Mouse (Mus musculus) layer of hippocampus, postnatal 36 days (tissue): ENCODE measurements at regions not wholly inside any gene's neighbourhood (a gene's known extent, or its start where the extent isn't known, plus 50 kb on each side); places are given as distances from the start of the nearest gene placed in this dataset.

Source experiments
- DNase-seq, 2 experiments: peaks; one replicate each; pipeline ENCODE4 v3.0.0; 2022

GRCm38 (mm10) chr15:69766743-69767142, 3266.0 kb upstream of the Lrrc6 start:
- no peak for DNase-seq

GRCm38 (mm10) chr15:69752616-69753015, 3251.9 kb upstream of the Lrrc6 start:
- DNase-seq = no peak

GRCm38 (mm10) chr15:69714680-69715079, 3214.0 kb upstream of the Lrrc6 start:
- DNase-seq = peak; percentile 3 to 4

GRCm38 (mm10) chr15:69713900-69714299, 3213.2 kb upstream of the Lrrc6 start:
- no peak for DNase-seq

GRCm38 (mm10) chr15:69695639-69696205, 3195.0 kb upstream of the Lrrc6 start:
- peak; percentile 3 to 31 for DNase-seq

- DNase-seq = no peak
Measured at GRCm38 (mm10) chr15:69690501-69690900, 3189.8 kb upstream of the Lrrc6 start.
